Mouse (Mus musculus) testis, postnatal 10 days (tissue): ENCODE results near the gene Alg2.

Experiments
- DNase-seq: peaks from one replicate; pipeline ENCODE4 v3.0.0; 2021; ENCODE audit warnings: low spot score

Gene Alg2

DNA sequence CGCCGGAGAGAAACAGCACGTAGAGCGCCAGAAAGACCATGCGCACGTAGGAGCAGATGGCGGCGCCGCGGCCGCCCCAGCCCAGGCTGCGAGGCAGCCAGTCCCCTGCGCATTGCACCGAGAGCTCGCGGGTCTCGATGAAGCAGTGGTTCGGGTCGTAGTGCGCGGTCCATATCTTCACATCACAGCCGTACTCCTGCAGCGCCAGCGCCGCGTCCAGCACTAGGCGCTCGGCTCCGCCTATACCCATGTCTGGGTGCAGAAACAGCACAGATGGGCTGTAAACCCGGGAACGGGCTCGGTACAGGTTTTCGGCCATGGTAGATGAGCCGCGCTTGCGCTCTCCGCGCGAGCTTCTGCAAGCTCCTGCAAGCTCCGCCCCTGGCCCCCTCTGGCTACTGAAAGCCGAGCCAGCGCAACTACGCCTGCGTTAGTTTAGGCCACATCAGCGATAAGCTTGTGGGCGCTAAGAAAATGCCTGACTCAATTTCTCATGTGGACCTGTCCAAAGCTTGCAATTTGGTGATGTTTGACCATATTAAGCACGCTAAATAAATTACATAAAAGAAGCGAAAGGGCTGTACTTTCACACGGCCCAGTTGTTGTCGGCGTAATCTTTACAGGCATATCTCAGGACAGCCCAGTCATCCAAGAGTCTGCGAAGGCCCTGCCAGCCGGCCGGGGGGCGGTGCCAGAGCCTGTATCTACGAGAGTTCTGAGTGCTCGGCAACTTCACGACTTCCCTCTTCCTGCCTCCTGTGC, at the start of gene Alg2, which contains the start of gene Sec61b:
Alg2 (minus strand) TSS at position 366 of the 762 bp plus-strand sequence.
Sec61b (plus strand) TSS at position 691 of the 762 bp plus-strand sequence.
- DNase-seq, result peak; percentile 96

DNA sequence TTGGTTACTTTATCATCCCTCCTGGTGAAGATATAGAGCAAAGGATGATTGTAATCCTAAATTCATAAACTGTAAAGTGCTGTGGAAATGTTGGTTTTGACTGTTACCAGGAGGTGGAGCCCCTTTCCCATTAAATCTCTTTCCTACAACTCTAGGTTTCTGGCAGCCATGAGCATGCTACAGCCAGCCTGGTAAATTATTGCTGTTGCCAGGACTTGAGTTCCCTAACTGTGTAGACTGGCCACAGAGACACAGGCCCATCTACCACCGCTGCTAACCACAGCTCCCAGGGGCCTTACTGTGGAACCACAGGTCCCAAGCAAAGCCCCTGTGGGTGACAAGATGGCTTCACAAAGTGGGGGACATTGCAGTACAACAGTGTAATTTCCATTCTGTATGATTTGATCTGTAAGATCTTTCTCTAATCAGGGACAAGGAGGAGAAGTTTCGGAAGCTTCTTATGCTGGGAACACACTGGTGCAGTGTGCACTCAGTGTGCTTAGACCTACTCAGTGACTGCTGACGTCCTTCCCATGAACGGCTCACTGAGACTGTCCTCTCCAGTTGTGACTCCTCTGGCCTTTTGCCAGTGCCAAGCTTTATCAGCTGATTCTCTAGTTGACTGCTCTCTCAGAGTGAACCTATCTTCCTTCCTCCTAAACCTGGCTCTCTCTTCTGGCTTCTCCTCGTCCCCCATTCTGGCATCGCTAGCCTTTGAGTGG, 47.9 kb upstream of the Alg2 start:
- no peak for DNase-seq

DNA sequence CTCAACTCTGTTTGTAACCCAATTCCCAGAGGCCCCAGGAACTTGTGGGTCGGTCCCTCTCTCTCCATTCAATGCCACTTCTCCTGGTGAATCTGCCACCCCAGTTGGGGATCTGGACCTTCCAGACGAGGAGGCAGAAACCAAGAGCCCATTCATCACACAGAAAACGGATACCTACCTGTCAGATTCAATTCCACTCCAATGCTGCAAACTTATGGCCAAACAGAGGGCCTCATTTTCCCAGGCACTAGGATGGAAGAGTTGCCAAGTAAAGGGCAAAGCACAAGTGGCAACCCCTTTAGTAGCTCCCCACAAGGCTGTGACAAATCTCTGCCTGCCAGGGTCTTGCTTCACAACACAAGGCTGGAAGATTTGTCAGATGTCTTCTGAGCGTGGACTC, 45.9 kb upstream of the Alg2 start:
- no peak for DNase-seq

DNA sequence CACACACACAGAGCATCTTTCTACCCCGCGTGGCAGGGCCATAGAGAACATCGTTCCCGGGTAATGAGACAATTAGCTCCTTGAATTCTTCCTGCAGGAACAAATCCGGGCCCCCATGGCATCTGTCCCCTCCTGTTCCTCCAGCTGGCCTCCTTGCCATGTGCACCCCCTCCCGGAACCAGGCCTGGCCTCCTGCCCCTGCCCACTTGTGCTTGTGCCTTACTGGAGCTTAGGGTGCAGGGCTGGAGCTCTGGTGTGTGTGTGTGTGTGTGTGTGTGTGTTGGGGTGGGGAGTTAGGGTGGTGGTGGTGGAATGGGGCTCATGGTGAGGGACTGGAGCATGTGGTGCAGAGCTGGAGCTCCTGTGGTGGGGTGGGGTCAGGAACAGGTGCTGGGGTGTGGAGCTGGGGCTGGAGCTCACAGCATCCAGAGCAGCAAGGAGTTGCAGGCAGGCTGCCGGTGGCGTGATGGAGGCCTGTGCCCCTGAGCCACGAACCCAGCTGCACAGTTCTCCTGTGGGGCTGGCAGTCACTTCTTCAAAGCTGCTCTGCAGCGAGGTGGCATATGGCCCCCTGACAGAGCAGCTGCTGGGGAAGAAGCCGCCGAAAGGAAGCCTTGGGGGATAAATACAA, 44.5 kb upstream of the Alg2 start:
- DNase-seq, result no peak

DNA sequence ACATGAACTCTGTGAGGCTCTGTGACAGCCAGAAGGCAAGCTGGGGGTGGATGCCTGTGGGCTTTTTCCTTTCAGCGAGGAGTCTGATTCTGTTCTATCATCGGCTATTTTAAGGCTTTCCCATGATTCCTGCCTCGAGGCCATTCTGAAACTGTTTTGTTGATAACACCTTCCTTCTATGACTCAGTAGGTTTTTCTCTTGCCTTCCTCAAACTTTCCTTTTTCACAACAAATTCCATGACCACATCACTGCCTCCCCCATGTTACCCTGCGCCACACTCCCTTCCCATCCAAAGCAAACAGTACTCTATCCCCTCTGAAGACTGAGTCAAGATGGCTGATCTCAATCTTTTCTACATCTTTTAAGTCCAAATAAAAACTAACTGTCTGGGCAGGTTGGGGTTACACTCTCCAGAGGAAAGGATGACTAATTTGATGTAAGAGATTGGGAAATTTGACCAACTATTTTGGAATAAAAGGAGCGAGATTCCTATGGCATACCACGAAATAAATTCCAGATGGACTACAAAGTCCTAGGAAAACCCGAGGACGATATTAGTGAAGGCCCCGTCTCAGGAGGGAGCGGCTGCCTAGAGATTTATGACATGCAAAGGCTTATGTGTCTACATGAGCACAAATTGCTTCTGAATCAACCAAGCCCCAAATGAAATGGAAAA, 30.8 kb upstream of the Alg2 start:
- DNase-seq, result no peak

DNA sequence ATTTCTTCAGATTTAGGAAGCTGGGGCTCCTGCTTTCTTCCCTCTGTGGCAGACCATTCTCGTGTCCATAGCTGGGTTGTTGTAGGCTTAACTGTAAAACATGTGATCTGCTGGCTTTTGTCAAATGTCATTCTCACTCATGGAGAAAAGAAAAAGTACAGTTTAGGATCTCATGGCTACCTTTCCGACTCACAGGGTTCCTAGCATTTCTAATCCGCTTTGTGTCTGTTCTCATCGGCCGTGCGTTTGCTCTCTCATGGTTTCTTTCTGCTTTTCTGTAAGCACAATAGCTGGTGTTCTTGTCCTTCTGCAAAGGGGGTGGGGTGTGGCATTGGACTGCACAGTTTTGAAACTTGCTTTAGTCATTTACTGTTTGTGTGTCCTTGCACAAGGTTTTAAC, 28.9 kb upstream of the Alg2 start:
- no peak for DNase-seq

DNA sequence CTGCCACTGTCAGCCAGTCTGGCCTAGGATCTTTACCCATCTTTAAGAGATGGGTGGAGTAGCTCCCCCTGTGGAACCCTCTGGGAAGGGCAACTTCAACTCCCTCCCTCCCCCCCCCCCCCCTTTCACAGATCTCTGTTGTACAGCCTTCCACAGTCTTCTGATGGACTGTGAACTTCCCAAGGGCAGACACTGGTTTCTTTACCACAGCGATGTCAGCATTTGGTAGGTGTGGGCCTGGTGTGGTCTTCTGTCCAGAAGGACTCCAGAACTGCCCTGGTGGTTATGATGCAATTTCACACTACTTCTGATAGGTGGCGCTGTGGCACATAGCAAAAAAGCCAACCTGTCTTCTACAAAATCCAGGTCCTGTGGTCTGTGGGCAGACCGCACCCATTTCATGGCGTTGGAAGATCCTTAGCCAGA, 28.4 kb upstream of the Alg2 start:
- no peak for DNase-seq

DNA sequence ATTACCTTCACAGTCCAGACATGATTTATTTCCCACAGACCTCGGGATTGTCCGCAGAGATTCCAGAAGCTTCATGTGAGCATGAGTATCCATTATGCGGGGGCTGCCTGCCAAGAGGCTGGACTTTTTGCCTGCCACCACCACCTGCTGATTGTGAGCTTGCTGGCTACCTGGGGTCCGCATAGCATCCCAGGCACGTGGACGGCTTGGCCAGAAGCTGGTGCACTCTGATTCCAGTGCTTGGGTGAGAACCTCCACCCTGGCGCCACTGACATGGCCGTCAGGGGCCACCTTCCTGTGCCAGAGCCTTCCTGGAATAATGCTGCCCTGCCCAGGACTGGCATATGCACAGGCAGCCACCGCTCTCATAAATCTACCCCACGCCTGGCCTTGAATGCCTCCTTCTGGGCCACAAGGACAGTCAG, 25.0 kb upstream of the Alg2 start:
- no peak for DNase-seq

DNA sequence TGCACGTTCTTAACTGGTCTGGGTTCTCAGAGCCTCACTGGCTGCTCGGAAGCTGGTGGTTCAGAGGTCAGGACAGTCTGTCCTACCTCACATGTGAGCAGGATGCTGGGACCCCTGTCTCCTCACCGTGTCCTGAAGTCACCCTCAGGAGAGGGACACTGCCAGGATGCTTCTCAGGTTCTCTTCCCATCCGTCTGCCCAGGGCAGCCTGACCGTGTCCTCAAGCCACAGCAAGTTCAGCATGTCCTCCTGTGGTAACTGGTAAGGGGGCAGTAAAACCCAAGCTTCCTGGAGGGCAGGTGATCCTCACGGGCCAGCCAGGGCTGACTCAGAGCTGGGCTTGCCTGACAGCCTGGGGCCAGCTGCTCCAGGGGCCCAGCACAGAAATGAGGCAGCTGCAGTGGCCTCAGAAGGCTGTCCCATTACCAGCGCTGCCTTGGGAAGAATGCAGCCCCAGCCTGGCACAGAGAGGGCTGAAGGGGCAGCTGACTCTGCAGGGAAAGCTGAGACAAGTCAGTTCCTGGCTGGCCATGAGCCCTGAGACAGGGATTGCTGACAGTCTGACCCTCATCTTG, 23.8 kb upstream of the Alg2 start:
- no peak for DNase-seq

DNA sequence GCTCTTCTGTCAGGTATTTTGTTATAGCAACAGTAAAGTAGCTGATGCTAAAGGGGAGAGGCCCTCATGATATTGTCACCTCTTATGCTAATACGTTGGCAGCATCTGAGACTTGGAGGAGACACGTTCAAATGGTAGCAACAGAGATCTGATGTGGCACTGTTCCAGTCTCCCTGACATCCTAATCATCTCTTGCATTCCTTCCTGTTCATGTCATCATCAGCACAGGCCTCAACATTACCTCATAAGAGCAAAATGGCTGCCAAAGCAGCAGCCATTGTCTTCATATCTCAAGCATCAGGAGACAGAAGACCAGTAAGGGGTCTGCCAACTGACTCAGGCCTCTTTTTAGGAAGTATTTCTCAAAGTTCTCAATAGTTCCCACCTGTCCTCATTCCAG, 20.6 kb upstream of the Alg2 start:
- DNase-seq, result no peak

DNA sequence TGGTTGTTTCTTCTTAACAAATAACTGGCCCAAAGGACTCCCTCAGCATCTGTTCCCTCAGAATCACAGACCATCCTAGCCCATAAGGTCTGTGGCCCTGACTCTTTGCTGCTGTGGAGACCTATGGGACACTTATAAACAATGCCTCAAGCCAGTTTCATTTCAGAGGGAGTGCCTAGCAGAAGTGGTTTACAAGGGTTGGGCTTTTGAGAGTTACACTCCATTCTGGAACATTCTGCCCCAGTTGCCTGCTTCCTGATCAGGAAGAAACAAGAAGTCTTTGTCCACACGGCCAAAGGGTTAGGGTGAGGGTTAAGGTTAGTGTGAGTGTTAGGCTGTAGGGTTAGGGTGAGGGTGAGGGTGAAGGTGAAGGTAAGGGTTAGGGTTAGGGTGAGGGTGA, 20.0 kb upstream of the Alg2 start:
- DNase-seq, result no peak

DNA sequence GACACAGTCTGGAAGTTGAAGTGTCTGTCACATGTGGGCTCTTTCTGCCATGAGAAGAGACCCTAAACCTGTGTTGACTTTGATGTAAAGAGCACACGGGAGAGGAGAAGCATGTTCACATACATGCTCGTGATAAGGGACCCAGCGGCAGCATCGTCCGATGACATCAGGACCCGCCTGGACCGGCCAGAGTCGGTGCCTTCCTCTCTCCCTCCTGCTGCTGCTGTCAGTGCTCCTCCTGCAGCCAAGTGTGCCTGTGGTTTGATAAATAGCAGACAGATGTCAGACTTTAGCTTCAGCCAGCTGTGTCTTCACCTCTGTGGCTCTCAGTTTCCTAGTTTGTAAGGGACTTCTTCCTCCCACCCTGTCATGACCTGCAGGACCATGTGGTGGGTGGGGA, 19.3 kb upstream of the Alg2 start:
- DNase-seq, result no peak

DNA sequence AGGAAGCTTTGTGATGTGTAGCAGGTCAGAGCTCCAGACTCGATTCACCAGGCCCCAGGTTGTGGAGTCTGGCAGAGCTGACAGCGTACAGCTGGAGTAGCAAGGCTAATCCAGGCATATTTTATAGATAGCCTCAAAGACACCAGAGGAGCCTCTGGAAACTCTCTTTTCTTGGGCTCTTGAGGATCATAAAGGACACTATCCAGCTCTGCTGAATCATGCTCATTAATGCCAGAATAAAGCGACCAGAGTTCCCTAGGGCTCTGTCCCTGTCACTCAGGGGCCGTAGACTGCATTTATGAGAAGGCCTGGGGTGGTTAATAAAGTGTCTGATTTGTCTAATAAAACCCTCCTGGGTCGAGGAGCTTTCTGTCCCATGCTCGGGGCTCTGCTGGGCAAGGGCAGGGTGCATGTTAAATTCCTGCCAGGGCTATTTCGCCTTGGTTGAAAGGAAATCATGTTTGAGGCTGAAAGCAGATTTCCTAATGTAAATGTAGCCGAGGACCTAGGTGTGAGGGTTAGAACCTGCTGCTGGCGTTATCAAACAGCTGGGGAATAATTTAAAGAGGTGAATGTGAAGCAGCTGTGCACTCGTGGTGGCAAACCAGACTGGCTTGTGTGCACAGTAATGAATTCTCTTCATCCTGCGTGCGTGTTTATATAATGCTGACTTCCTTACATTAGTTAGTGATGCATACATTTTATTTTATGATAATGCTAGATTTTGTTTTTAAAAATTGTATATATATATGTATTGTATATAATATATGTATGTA, 18.4 kb upstream of the Alg2 start:
- DNase-seq, result no peak

DNA sequence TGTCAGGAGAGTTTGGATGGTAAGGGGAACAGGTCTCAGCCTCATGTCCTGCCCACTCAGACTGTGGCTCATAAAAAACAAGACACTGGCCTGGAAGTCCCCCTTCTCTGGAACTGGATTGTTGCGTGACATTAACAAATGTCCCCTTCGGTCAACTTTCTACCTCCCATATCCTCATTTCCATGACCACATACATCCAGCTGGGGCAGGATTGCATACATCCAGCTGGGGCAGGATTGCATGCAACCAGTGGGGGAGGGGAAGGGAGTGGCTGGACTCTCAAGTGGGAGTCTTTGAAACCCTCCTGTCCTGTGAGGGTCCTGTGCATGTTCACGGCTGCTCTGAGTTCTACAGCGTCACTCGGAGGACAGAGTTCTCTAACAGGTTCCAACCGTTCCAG, 17.1 kb upstream of the Alg2 start:
- no peak for DNase-seq

DNA sequence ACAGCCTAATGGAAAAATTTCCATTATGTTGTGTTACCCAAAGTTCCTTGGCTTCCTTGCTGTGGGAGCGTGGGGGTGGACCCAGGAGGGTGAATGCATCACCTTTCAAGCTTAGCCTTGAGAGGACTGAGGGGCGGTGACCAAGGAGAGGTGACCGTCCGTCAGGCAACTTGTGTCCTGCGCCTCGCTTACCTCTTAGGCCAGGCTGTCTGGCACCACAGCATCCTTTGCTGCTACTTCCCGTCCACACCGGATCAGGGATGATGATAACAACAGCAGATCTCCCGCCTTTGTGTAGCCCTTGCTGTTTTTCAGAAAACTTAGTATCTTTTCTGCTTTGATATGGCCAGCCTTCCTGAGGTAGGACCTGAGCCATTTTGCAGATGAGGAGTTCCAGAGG, 6.4 kb upstream of the Alg2 start:
- peak; percentile 32 for DNase-seq

DNA sequence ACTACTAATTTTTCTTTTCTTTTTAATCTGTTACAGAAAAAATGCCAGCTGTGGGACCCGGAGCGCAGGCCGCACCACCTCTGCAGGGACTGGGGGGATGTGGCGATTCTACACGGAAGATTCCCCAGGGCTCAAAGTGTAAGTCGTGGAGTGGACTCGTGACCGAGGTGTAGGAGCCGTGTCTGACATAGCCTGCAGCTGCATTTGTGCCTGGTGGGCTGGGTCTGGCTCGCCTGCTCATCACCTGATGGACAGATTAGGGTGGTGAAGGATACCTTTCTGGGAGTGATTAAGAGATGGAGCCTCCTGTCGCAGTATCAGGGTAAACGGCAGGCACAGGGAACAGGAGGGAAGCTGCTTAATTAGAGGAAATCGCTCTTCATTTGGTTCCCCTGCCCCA, 6.0 kb upstream of the Alg2 start:
- DNase-seq, result peak; percentile 30

DNA sequence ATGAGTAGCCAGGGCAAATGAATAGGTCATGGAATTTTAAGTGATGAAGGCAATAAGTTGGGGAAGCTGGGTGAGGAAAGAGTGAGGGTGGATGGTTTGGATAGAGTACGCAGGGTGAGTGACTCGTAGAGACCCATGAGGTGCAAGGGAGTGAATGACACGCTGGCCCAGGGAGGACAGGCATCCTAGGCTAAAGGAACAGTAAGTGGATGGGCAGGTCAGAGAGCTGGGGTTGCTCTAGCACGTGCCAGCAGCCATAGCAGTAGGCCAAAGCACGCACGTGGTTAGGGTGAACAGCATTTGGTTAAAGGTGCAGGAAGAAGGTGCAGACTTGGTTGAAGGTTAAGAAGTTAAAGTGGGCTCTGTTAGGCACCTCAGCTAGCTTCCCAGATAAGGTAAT, 3.4 kb upstream of the Alg2 start:
- DNase-seq, result peak; percentile 33

DNA sequence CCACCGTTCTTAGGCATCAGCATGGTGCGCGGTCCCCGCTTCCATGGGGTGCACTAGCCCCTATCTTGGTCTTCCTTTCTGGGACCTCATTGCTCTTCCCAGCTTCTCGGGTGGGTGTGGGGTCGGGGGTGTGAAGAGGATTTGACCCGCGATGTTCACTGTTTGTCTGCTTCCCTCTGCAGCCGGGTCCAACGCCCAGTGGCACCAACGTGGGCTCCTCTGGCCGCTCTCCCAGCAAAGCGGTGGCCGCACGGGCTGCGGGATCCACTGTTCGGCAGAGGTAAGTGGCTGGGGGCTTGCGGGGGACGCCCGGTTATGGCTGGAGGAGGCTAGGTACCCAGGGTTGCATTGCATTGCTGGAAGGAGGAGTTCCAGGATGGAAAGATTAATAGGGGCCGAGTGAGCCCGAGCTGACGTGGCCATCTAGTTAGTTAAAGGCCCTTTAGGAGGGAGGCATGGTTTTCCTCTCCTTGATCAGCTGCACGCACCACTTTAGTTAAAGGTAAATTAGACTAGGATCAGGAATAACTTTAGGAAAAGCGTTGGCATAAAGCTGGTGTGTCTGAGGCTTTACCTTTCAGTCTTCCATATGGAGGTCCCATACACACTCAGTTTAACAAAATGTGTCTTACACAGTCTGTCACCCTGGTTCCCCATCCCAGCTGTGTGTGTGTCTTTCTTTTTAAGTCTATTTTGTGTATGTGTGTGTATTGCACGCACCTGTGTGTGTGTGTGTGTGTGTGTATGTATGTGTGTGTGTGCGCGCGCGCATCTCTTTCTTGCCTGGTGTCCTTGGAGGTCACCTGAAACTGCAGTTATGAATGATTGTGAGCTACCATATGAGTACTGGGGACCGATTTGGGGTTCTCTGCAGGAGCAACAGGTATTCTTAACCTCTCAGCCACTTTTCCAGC, 854 bp upstream of the Alg2 start:
- DNase-seq, result peak; percentile 35

DNA sequence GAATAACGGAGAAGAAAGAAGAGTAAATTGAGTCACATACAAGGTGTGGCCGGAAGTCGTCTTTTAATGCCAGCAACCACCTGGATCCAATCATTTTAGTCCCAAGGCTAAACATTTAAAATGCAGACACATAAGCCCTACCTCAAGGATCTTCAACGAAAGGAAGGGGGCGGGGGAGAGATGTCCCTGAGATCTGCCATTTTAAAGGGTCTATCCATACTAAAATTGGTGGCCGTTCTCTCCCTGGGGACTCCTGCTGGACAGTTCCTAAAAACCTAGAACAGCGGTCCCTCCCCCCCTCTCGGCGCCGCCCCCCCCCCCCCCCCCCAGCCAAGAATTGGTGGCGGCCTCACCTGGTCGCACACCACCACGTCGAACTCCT, 556 bp downstream of the Alg2 start:
- DNase-seq, result no peak

DNA sequence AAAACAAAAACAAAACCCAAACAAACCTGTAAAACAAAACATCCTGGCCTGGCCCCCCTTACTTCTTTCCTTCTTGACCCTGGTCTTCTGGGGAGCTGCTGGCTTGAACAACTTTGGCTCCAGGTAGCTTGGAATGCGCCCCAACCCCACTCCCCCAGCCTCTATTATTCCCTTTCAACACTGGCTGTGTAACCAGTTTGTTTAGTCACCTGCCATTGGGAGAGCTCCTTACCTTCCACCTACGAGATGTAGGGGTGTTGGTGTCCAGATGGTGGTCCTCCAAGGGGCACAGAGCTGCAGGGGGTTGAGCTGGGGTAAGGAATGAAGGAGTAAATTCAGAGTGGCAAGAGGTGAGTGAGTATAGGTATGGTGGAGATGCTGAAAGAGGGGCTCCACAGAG, 6.9 kb downstream of the Alg2 start:
- peak; percentile 23 for DNase-seq
